7 mouse cellular contexts compared by ENCODE assay signal in genomic region chr19:34290872-34291341, GRCm38 (mm10). TPM values are rescaled to one million over a fixed set of nuclear protein-coding genes. Genes with fewer than 3 reads are reported as not detected.
DNase-seq lines count a peak whose midpoint lies in the region; ATAC-seq and TF ChIP-seq lines count a peak whose summit lies in the region.

No protein-coding gene starts in this region.

- peak overlapping the region; percentile 69 for H3K9ac ChIP-seq in embryonic facial prominence, embryonic 13.5 days
- peak overlapping the region; percentile 58 for H3K9ac ChIP-seq in hindbrain, embryonic 13.5 days
- H3K9ac ChIP-seq in liver, embryonic 15.5 days, result no peak overlapping the region

- H3K27ac ChIP-seq in embryonic facial prominence, embryonic 13.5 days, result no peak overlapping the region
- H3K27ac ChIP-seq in hindbrain, embryonic 13.5 days, result no peak overlapping the region
- no peak overlapping the region for H3K27ac ChIP-seq in liver, embryonic 15.5 days (replicated peaks)
- no peak overlapping the region for H3K27ac ChIP-seq in olfactory bulb, adult 2 months (ENCODE audit: insufficient read depth, low read depth, low read length)

- no peaks in the 10 kb centered on the region for H3K36me3 ChIP-seq in embryonic facial prominence, embryonic 13.5 days
- H3K36me3 ChIP-seq in hindbrain, embryonic 13.5 days, result no peaks in the 10 kb centered on the region
- no peaks in the 10 kb centered on the region for H3K36me3 ChIP-seq in liver, embryonic 15.5 days (replicated peaks)

- no peaks in the 10 kb centered on the region for H3K9me3 ChIP-seq in embryonic facial prominence, embryonic 13.5 days
- no peaks in the 10 kb centered on the region for H3K9me3 ChIP-seq in hindbrain, embryonic 13.5 days
- no peaks in the 10 kb centered on the region for H3K9me3 ChIP-seq in liver, embryonic 15.5 days (replicated peaks)

- 8% methylated on average over 15 of the region's 15 CpGs for WGBS in embryonic facial prominence, embryonic 13.5 days
- 19% methylated on average over 15 of the region's 15 CpGs for WGBS in hindbrain, embryonic 13.5 days
- 4% methylated on average over 15 of the region's 15 CpGs for WGBS in liver, embryonic 15.5 days (ENCODE audit: insufficient replicate concordance)
- 6% methylated on average over 15 of the region's 15 CpGs for WGBS in olfactory bulb, adult 2 months

- no peak for TF ChIP-seq POLR2A in olfactory bulb, adult 2 months (IDR thresholded peaks at IDR 0.05; ENCODE audit: insufficient read depth, low read depth, low read length)

- no peak for ATAC-seq in embryonic facial prominence, embryonic 13.5 days (ENCODE audit: insufficient number of reproducible peaks, insufficient read depth, low FRiP score, low TSS enrichment, low read depth)
- ATAC-seq in hindbrain, embryonic 13.5 days (ENCODE audit: low FRiP score), result peak; percentile 29
- 0 out of 2 replicates have a peak, but pooled peaks have one; percentile 16 for ATAC-seq in liver, embryonic 15.5 days (ENCODE audit: insufficient read depth)

- DNase-seq in Muller cell, postnatal 12 days (ENCODE audit: inconsistent ontology term), result peak; percentile 48
- DNase-seq in gastrocnemius, adult 8-10 months (ENCODE audit: low spot score in 2 of 2), result no peak
- no peak for DNase-seq in left cerebral cortex, postnatal 36 days (ENCODE audit: low spot score in 2 of 2)

- intact Hi-C loops in left cerebral cortex, postnatal 36 days (cut with DNase I), result no loop called here

- peaks cover 7% of the 10 kb centered on the region; the same call in 1 of the 2 replicates for H3K27me3 ChIP-seq in embryonic facial prominence, embryonic 13.5 days
- peaks cover 15% of the 10 kb centered on the region for H3K27me3 ChIP-seq in hindbrain, embryonic 13.5 days
- peaks cover 4% of the 10 kb centered on the region; the same call in 1 of the 2 replicates for H3K27me3 ChIP-seq in liver, embryonic 15.5 days

- H3K4me3 ChIP-seq in embryonic facial prominence, embryonic 13.5 days, result peak overlapping the region; percentile 51
- peak overlapping the region; percentile 40 for H3K4me3 ChIP-seq in hindbrain, embryonic 13.5 days
- H3K4me3 ChIP-seq in liver, embryonic 15.5 days (replicated peaks), result peak overlapping the region; percentile 51
- H3K4me3 ChIP-seq in olfactory bulb, adult 2 months (ENCODE audit: insufficient read depth, low read depth, low read length), result peak overlapping the region; percentile 41

- peaks cover 13% of the 10 kb centered on the region for H3K4me1 ChIP-seq in embryonic facial prominence, embryonic 13.5 days
- peaks cover 14% of the 10 kb centered on the region for H3K4me1 ChIP-seq in hindbrain, embryonic 13.5 days (replicated peaks)
- no peaks in the 10 kb centered on the region; the same call in 1 of the 2 replicates for H3K4me1 ChIP-seq in liver, embryonic 15.5 days (replicated peaks)
- peaks cover 6% of the 10 kb centered on the region; the same call in 1 of the 2 replicates for H3K4me1 ChIP-seq in olfactory bulb, adult 2 months (ENCODE audit: control insufficient read depth, insufficient read depth, low read length)

- H3K4me2 ChIP-seq in embryonic facial prominence, embryonic 13.5 days, result peak overlapping the region; percentile 90
- H3K4me2 ChIP-seq in hindbrain, embryonic 13.5 days, result peak overlapping the region; percentile 70
- H3K4me2 ChIP-seq in liver, embryonic 15.5 days, result peak overlapping the region; percentile 67

- TF ChIP-seq CTCF in olfactory bulb, adult 2 months (IDR thresholded peaks at IDR 0.05; ENCODE audit: insufficient read depth, low read depth, low read length), result no peak

RNA-seq across cellular contexts. Expression of gene Fas, which starts 0.4 kb away (rescaled TPM):
- 5.6 and 6.2 TPM in 2 replicates for polyA plus RNA-seq in embryonic facial prominence, embryonic 13.5 days (2015; fragmentation: Nextera tagmentation; extraction: Ambion mirVana)
- polyA plus RNA-seq in hindbrain, embryonic 13.5 days (2015; fragmentation: Nextera tagmentation; extraction: Ambion mirVana), result 0.62 and 0.94 TPM in 2 replicates
- polyA plus RNA-seq in liver, embryonic 15.5 days (2015; fragmentation: Nextera tagmentation; extraction: Ambion mirVana), result 4.6 and 4.7 TPM in 2 replicates
- polyA plus RNA-seq in olfactory bulb, adult 2 months (2012; ENCODE audit: insufficient read depth, insufficient read length, low replicate concordance, missing spikeins), result not detected in 2 replicates
- total RNA-seq in gastrocnemius, adult 8-10 months (2022), result 1 to 10 TPM; 1.7 to 5.1 (median 4.2) TPM
- total RNA-seq in left cerebral cortex, postnatal 36 days (2021), result 1 to 10 TPM; 1.6 to 1.7 TPM

RNA-seq across cellular contexts. Expression of gene Acta2, which starts 35.5 kb away (rescaled TPM):
- 66.9 and 72.9 TPM in 2 replicates for polyA plus RNA-seq in embryonic facial prominence, embryonic 13.5 days (2015; fragmentation: Nextera tagmentation; extraction: Ambion mirVana)
- 19.5 and 30.0 TPM in 2 replicates for polyA plus RNA-seq in hindbrain, embryonic 13.5 days (2015; fragmentation: Nextera tagmentation; extraction: Ambion mirVana)
- polyA plus RNA-seq in liver, embryonic 15.5 days (2015; fragmentation: Nextera tagmentation; extraction: Ambion mirVana), result 19.8 and 22.0 TPM in 2 replicates
- not detected in 2 replicates for polyA plus RNA-seq in olfactory bulb, adult 2 months (2012; ENCODE audit: insufficient read depth, insufficient read length, low replicate concordance, missing spikeins)
- 10 to 100 TPM; 35.5 to 61.5 (median 44.4) TPM for total RNA-seq in gastrocnemius, adult 8-10 months (2022)
- 10 to 100 TPM; 18.2 to 18.9 TPM for total RNA-seq in left cerebral cortex, postnatal 36 days (2021)

Comparison
In these comparisons a context has a peak if more than half of its experiments do, and no peak if none do; other contexts are left out.
1. RNA of gene Fas, which starts 0.4 kb away (polyA plus RNA-seq): not detected in olfactory bulb, adult 2 months; 5.6 to 6.2 TPM in embryonic facial prominence, embryonic 13.5 days, 4.6 to 4.7 TPM in liver, embryonic 15.5 days and 0.62 to 0.94 TPM in hindbrain, embryonic 13.5 days; every median in the first group is over 10 times any median in the second.
2. Peak in every context shown above with its lines, with median percentiles within 50 percentile points of each other: H3K4me2 ChIP-seq and H3K4me3 ChIP-seq.